Mouse (Mus musculus): ENCODE data around the gene 1700017B05Rik. TPM values are rescaled to one million over a fixed set of nuclear protein-coding genes. Genes with fewer than 3 reads are reported as not detected.

Gene 1700017B05Rik
- polyA plus RNA-seq, 1 experiment from 2014 or later, result 15.5 TPM

GRCm38 (mm10) chr9:57269384-57269783 lies 7.0 kb upstream of the 1700017B05Rik start:
- H3K36me3 ChIP-seq (ENCODE audit: control insufficient read depth, insufficient read depth, low read length), result no peaks in the 10 kb centered on the region

GRCm38 (mm10) chr9:57268575-57268974 lies 6.2 kb upstream of the 1700017B05Rik start:
- no peaks in the 10 kb centered on the region for H3K9me3 ChIP-seq (replicated peaks; ENCODE audit: control insufficient read depth, low read length)
- 16% methylated on average over 3 of the region's 3 CpGs for WGBS (ENCODE audit: insufficient replicate concordance)
- no peak for ATAC-seq (replicated peaks; ENCODE audit: insufficient number of reproducible peaks, low FRiP score, low TSS enrichment)
- no peaks in the 10 kb centered on the region for H3K36me3 ChIP-seq (ENCODE audit: control insufficient read depth, insufficient read depth, low read length)
- H3K4me3 ChIP-seq (ENCODE audit: low read depth, low read length), result no peak overlapping the region
- H3K4me2 ChIP-seq, result no peak overlapping the region
- H3K9ac ChIP-seq (ENCODE audit: low read depth, low read length), result no peak overlapping the region
- no peaks in the 10 kb centered on the region for H3K27me3 ChIP-seq (ENCODE audit: control insufficient read depth, insufficient read depth, low read length)
- no peak overlapping the region for H3K27ac ChIP-seq (ENCODE audit: low read depth, low read length)
- H3K4me1 ChIP-seq (ENCODE audit: control insufficient read depth, insufficient read depth, low read length), result peaks cover 23% of the 10 kb centered on the region

More at GRCm38 (mm10) chr9:57269384-57269783, 7.0 kb upstream of the 1700017B05Rik start:
- WGBS (ENCODE audit: insufficient replicate concordance), result 36% methylated on average over 1 of the region's 1 CpGs
- H3K4me1 ChIP-seq (ENCODE audit: control insufficient read depth, insufficient read depth, low read length), result peaks cover 23% of the 10 kb centered on the region
- no peak overlapping the region for H3K4me2 ChIP-seq
- H3K9me3 ChIP-seq (replicated peaks; ENCODE audit: control insufficient read depth, low read length), result no peaks in the 10 kb centered on the region
- no peak overlapping the region for H3K4me3 ChIP-seq (ENCODE audit: low read depth, low read length)
- H3K27me3 ChIP-seq (ENCODE audit: control insufficient read depth, insufficient read depth, low read length), result no peaks in the 10 kb centered on the region
- H3K9ac ChIP-seq (ENCODE audit: low read depth, low read length), result no peak overlapping the region
- H3K27ac ChIP-seq (ENCODE audit: low read depth, low read length), result no peak overlapping the region
- ATAC-seq (replicated peaks; ENCODE audit: insufficient number of reproducible peaks, low FRiP score, low TSS enrichment), result no peak

GRCm38 (mm10) chr9:57268078-57268477 lies 5.7 kb upstream of the 1700017B05Rik start:
- Histone ChIP-seq H3K4me1 (ENCODE audit: control insufficient read depth, insufficient read depth, low read length) (peaks cover 23% of the 10 kb centered on the region), H3K4me3 (ENCODE audit: low read depth, low read length) (no peak overlapping the region), H3K27me3 (ENCODE audit: control insufficient read depth, insufficient read depth, low read length) (no peaks in the 10 kb centered on the region), H3K36me3 (ENCODE audit: control insufficient read depth, insufficient read depth, low read length) (no peaks in the 10 kb centered on the region), H3K4me2 (no peak overlapping the region), H3K9me3 (replicated peaks; ENCODE audit: control insufficient read depth, low read length) (no peaks in the 10 kb centered on the region), H3K27ac (ENCODE audit: low read depth, low read length) (no peak overlapping the region), H3K9ac (ENCODE audit: low read depth, low read length) (no peak overlapping the region)
- ATAC-seq (replicated peaks; ENCODE audit: insufficient number of reproducible peaks, low FRiP score, low TSS enrichment), result no peak
- WGBS (ENCODE audit: insufficient replicate concordance), result 29% methylated on average over 10 of the region's 10 CpGs

- H3K36me3 ChIP-seq (ENCODE audit: control insufficient read depth, insufficient read depth, low read length), result no peaks in the 10 kb centered on the region
- H3K27me3 ChIP-seq (ENCODE audit: control insufficient read depth, insufficient read depth, low read length), result no peaks in the 10 kb centered on the region
- 41% methylated on average over 5 of the region's 5 CpGs for WGBS (ENCODE audit: insufficient replicate concordance)
- no peak overlapping the region for H3K4me3 ChIP-seq (ENCODE audit: low read depth, low read length)
- peaks cover 19% of the 10 kb centered on the region for H3K4me1 ChIP-seq (ENCODE audit: control insufficient read depth, insufficient read depth, low read length)
- ATAC-seq (replicated peaks; ENCODE audit: insufficient number of reproducible peaks, low FRiP score, low TSS enrichment), result no peak
- H3K9ac ChIP-seq (ENCODE audit: low read depth, low read length), result no peak overlapping the region
- no peaks in the 10 kb centered on the region for H3K9me3 ChIP-seq (replicated peaks; ENCODE audit: control insufficient read depth, low read length)
- H3K27ac ChIP-seq (ENCODE audit: low read depth, low read length), result no peak overlapping the region
- H3K4me2 ChIP-seq, result no peak overlapping the region
These were observed 5.0 kb upstream of the 1700017B05Rik start for GRCm38 (mm10) chr9:57267421-57267820.

- H3K4me1 ChIP-seq (ENCODE audit: control insufficient read depth, insufficient read depth, low read length), result peaks cover 27% of the 10 kb centered on the region
- no peak overlapping the region for H3K27ac ChIP-seq (ENCODE audit: low read depth, low read length)
- no peaks in the 10 kb centered on the region for H3K27me3 ChIP-seq (ENCODE audit: control insufficient read depth, insufficient read depth, low read length)
- H3K9me3 ChIP-seq (replicated peaks; ENCODE audit: control insufficient read depth, low read length), result no peaks in the 10 kb centered on the region
- no peak overlapping the region for H3K4me2 ChIP-seq
- ATAC-seq (replicated peaks; ENCODE audit: insufficient number of reproducible peaks, low FRiP score, low TSS enrichment), result no peak
- H3K9ac ChIP-seq (ENCODE audit: low read depth, low read length), result no peak overlapping the region
- 26% methylated on average over 5 of the region's 5 CpGs for WGBS (ENCODE audit: insufficient replicate concordance)
- H3K36me3 ChIP-seq (ENCODE audit: control insufficient read depth, insufficient read depth, low read length), result no peaks in the 10 kb centered on the region
- H3K4me3 ChIP-seq (ENCODE audit: low read depth, low read length), result no peak overlapping the region
These were observed 2.7 kb upstream of the 1700017B05Rik start for GRCm38 (mm10) chr9:57265125-57265524.

- Histone ChIP-seq H3K27ac (ENCODE audit: low read depth, low read length) (no peak overlapping the region), H3K4me1 (ENCODE audit: control insufficient read depth, insufficient read depth, low read length) (peaks cover 18% of the 10 kb centered on the region), H3K4me3 (ENCODE audit: low read depth, low read length) (peak overlapping the region; percentile 87), H3K4me2 (peak overlapping the region; percentile 98), H3K27me3 (ENCODE audit: control insufficient read depth, insufficient read depth, low read length) (no peaks in the 10 kb centered on the region), H3K36me3 (ENCODE audit: control insufficient read depth, insufficient read depth, low read length) (peaks cover 3% of the 10 kb centered on the region), H3K9me3 (replicated peaks; ENCODE audit: control insufficient read depth, low read length) (no peaks in the 10 kb centered on the region), H3K9ac (ENCODE audit: low read depth, low read length) (peak overlapping the region; percentile 88)
- ATAC-seq (replicated peaks; ENCODE audit: insufficient number of reproducible peaks, low FRiP score, low TSS enrichment), result no peak
- 51% methylated on average over 13 of the region's 13 CpGs for WGBS (ENCODE audit: insufficient replicate concordance)
These were observed 628 bp upstream of the 1700017B05Rik start for GRCm38 (mm10) chr9:57262795-57263684.

- Histone ChIP-seq H3K27ac (ENCODE audit: low read depth, low read length) (peak overlapping the region; percentile 79; the same call in 1 of the 2 replicates), H3K9me3 (replicated peaks; ENCODE audit: control insufficient read depth, low read length) (no peaks in the 10 kb centered on the region), H3K9ac (ENCODE audit: low read depth, low read length) (peak overlapping the region; percentile 88), H3K4me2 (peak overlapping the region; percentile 98), H3K4me1 (ENCODE audit: control insufficient read depth, insufficient read depth, low read length) (peaks cover 15% of the 10 kb centered on the region), H3K36me3 (ENCODE audit: control insufficient read depth, insufficient read depth, low read length) (peaks cover 14% of the 10 kb centered on the region), H3K27me3 (ENCODE audit: control insufficient read depth, insufficient read depth, low read length) (no peaks in the 10 kb centered on the region), H3K4me3 (ENCODE audit: low read depth, low read length) (peak overlapping the region; percentile 87)
- ATAC-seq (replicated peaks; ENCODE audit: insufficient number of reproducible peaks, low FRiP score, low TSS enrichment), result no peak
- under 1% methylated on average over 26 of the region's 26 CpGs for WGBS (ENCODE audit: insufficient replicate concordance)
These were observed 898 bp downstream of the 1700017B05Rik start for GRCm38 (mm10) chr9:57261516-57261912.

GRCm38 (mm10) chr9:57260940-57261339 lies 1.5 kb downstream of the 1700017B05Rik start:
- Histone ChIP-seq H3K27me3 (ENCODE audit: control insufficient read depth, insufficient read depth, low read length) (no peaks in the 10 kb centered on the region), H3K9me3 (replicated peaks; ENCODE audit: control insufficient read depth, low read length) (no peaks in the 10 kb centered on the region), H3K27ac (ENCODE audit: low read depth, low read length) (no peak overlapping the region), H3K4me2 (peak overlapping the region; percentile 98), H3K4me1 (ENCODE audit: control insufficient read depth, insufficient read depth, low read length) (peaks cover 15% of the 10 kb centered on the region), H3K36me3 (ENCODE audit: control insufficient read depth, insufficient read depth, low read length) (peaks cover 17% of the 10 kb centered on the region), H3K9ac (ENCODE audit: low read depth, low read length) (peak overlapping the region; percentile 88), H3K4me3 (ENCODE audit: low read depth, low read length) (peak overlapping the region; percentile 87)
- no peak for ATAC-seq (replicated peaks; ENCODE audit: insufficient number of reproducible peaks, low FRiP score, low TSS enrichment)
- WGBS (ENCODE audit: insufficient replicate concordance), result 15% methylated on average over 12 of the region's 12 CpGs

All from heart, embryonic 11.5 days (tissue).